Mouse (Mus musculus) thymus, postnatal 10 days (tissue): ENCODE measurements around the gene 2410137M14Rik.

Experiments
- DNase-seq, 2 experiments: peaks; one replicate each; pipeline ENCODE4 v3.0.0; 2021; ENCODE audit warnings: low spot score in 2 of 2

Gene 2410137M14Rik

GRCm38 (mm10) chr17:36948286-36948685, 32.8 kb downstream of the 2410137M14Rik start:
- no peak for DNase-seq

- peak in 1 of 2 experiments; percentile 23 for DNase-seq
Measured at GRCm38 (mm10) chr17:36947051-36947819, 33.8 kb downstream of the 2410137M14Rik start.

DNA sequence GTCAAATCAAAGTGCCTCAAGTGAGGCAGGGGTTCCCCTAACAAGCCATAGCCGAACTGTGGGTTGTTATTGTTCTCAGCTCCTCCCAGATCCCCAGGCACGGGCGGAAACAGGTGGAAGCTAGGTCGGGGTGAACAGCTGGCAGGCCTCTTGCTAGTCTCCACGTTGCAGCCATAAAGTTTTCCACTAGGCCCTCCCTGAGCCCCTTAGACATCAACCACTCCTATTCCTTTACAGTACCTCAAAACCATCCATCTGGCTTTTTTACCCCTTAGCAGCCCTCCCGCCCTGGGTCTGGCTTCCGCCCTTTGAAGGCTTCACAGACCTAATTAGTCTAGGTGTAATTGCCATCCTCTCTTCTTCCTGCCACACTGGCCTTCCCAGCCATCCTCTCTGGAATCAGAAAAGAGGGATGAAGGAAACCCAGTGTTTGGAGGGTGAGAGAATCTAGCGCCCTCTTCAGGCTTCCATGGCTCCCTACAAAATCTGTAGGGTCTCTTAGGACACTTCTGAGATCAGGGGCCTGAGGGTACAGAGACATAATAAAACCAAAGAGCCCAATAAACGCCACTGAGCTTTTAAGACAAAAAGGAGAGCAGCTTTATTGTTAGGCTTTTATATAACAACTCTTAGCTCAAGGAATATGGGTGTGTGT, 36.8 kb downstream of the 2410137M14Rik start:
- DNase-seq = peak; percentile 61 to 68

DNA sequence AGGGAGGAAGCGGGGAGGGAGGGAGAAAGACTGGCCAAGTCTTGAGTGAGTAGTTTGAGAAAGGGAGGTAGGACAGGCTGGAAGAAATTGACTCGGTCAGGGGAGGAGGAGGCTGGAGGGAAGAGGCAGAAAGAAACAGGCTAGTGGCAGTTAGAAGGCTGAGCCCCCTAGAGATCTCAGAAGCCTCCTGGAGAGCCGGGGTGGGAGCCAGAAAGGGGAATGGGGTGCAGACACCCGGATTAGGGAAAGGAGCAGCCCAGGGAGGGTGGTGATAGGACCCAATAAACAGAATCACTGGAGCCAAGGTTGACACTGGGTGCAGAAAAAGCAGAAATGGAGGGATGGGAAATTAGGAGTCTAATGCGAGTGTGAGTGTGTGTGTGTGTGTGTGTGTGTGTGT, 37.3 kb downstream of the 2410137M14Rik start:
- DNase-seq = no peak

DNA sequence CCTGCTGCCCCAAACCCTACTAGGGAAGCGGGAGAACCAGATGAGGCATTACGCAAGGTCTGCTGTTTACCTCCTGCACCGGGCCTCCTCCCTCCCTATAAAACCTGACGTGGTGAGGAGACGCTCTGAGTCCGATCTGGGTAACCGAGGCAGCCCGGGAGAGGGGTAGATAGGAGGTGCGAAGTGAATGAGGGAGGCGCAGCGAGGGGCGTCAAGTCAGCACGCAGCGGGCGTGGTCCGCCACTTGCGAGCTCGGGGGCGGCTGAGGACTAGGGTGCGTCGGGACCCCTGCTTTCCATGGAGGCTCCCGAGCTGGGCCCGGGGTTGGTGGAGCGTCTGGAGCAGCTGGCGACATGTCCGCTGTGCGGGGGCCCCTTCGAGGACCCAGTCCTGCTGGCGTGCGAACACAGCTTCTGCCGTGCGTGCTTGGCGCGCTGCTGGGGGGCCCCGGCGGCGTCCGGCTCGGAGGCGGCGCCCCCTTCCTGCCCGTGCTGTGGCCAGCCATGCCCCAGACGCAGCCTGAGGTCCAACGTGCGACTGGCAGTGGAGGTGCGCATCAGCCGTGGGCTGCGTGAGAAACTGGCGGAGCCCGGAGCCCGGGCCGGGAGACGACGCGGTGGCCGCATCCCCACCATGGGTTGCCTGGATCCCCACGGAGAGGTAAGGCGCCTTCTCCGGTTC, 38.1 kb downstream of the 2410137M14Rik start, which contains the start of gene Rnf39:
Gene Rnf39, plus strand, starts transcription at position 128 of the 681 bp plus-strand sequence.
- DNase-seq = peak in 1 of 2 experiments; percentile 24

DNA sequence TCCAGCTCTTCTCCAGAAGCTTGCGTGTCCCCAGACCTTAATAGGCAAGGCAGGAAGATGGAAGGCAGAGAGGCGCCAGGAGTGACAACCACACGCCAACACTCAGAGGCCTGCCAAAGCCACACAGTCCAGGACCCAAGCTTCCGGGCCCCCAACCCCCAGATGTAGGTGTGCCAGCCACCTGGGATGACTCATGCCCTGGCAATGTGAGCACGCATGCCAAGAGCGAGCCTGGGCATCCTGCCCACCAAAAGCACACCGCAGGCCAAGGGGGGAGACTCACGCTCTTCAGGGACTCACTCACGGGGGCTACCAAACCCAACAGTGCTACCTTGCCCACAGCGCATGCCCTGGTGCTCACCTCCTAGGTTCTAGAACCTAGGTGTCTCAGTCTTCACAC, 38.6 kb downstream of the 2410137M14Rik start:
- DNase-seq = peak in 1 of 2 experiments; percentile 25

DNA sequence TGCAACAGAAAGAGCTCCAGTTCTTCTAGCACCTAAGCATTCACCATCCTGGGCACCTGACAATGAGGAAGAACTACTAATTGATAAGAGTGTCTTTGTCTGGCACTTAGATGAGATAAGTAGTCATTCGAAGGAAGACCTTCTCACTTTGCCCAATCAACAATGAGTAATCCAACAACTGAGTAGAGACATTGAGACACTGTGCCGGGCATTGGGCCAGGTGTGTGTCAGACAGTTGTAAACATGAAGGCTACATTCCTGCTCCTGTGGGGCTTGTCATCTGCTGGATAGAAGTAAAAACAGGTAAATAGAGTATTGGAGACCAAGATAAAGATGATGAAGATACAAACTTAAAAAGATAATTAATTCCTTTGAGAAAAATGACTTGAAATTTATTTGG, 43.0 kb downstream of the 2410137M14Rik start:
- no peak for DNase-seq

DNA sequence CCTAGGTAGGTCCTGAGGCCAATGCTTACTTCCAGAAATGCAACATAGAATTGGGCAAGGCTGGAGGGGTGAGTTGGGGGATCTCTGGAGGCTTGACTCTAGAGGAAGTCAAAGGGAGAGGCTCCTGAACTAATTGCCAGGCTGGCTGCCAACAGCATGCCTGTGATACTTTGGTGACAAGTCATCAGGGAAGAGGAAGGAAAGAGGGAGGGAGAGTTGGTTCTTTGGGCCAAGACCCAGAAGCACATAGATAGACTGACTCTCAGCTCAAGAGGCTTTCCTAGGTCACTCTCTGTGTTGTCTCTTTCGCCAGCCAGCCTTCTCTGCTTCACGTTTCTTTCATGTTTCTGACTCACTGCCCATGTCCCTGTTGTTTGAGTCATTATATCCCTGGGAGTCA, 49.2 kb downstream of the 2410137M14Rik start:
- no peak for DNase-seq

DNA sequence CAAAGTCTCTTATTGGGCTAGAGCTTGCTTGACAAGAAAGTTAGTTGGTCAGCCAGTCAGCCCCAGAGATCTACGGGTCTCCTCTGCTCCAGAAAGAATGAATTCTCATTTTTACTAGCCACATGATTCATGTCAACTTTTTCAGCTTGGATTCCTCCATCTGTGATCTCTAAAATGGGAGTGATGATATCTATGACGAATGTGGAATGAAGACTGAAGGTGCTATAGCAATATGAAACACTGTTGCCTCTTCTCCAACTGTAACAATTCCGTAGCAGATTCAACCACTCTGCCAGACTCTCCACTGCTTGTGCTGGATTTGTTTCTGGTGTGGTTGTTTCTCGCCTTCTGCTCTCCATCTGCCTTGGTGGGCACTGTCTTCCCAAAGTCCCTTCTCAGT, 49.9 kb downstream of the 2410137M14Rik start:
- no peak for DNase-seq

DNA sequence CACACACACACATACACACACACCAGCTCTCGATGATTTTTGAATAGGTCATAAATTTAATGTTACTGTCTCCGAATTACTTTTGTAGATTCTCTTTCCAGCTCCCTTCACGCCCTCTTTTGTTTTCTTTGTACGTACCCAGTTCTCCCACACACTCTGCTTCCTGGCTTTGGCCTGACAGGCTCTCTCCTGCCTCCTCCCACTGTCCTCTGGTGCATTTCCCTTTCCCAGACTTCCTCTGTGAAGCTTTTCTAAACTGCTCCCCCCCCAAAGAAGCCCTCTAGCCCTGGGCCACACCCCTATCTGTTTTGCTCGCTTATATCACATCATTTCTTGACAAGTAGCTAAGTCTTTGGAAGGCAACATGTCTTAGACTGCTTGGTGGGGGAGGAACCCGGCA, 50.8 kb downstream of the 2410137M14Rik start:
- DNase-seq = no peak

GRCm38 (mm10) chr17:36929236-36929932, 51.7 kb downstream of the 2410137M14Rik start:
- DNase-seq = no peak
